Mouse (Mus musculus): ENCODE measurements around the gene Ap1ar. TPM values are rescaled to one million over a fixed set of nuclear protein-coding genes. Genes with fewer than 3 reads are reported as not detected.

Gene Ap1ar
- polyA plus RNA-seq, 1 experiment from 2014 or later: 32.2 TPM

- Histone ChIP-seq H3K4me1 (replicated peaks; ENCODE audit: control insufficient read depth, insufficient read depth) (0 out of 2 replicates have a peak, but pooled peaks cover 5% of the 10 kb centered on the region), H3K9ac (ENCODE audit: low read length) (no peak overlapping the region), H3K4me2 (replicated peaks; ENCODE audit: low read depth) (no peak overlapping the region), H3K27ac (replicated peaks) (no peak overlapping the region), H3K36me3 (ENCODE audit: control insufficient read depth, insufficient read depth, low read length) (no peaks in the 10 kb centered on the region), H3K27me3 (ENCODE audit: control insufficient read depth, insufficient read depth, low read length) (no peaks in the 10 kb centered on the region), H3K4me3 (ENCODE audit: low read depth, low read length) (no peak overlapping the region), H3K9me3 (ENCODE audit: control insufficient read depth, low read length) (no peaks in the 10 kb centered on the region)
- 76% methylated on average over 17 of the region's 17 CpGs for WGBS
- TF ChIP-seq CTCF (IDR thresholded peaks at IDR 0.05; ENCODE audit: low read depth): no peak
- no peak for TF ChIP-seq EP300 (optimal IDR thresholded peaks at IDR 0.05)
- DNase-seq (ENCODE audit: low spot score): no peak
- ATAC-seq (ENCODE audit: low FRiP score, low TSS enrichment): no peak
Observed at GRCm38 (mm10) chr3:127823886-127824863, 13.1 kb downstream of the Ap1ar start.

DNA sequence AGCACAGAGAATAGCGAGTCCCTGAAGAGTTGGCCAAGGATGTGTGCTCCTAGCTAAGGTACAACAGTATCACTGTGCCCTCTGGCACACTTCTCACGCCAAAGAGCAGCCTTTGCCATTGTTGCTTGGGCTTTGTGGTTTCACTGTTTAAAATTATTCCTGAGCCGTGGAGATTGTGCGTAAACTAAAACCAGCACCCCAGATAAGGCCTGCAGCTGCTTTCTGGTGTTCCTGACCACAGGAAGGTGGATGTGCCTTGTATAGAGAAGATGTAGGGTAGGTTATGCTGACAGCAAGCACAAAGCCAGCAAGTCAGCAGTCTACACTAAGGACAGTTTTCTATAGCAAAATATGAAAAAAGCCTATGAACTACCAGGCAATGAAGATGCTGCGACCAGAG lies 16.1 kb downstream of the Ap1ar start:
- Histone ChIP-seq H3K9me3 (ENCODE audit: control insufficient read depth, low read length) (no peaks in the 10 kb centered on the region), H3K9ac (ENCODE audit: low read length) (no peak overlapping the region), H3K4me2 (replicated peaks; ENCODE audit: low read depth) (no peak overlapping the region), H3K4me1 (replicated peaks; ENCODE audit: control insufficient read depth, insufficient read depth) (no peaks in the 10 kb centered on the region), H3K27me3 (ENCODE audit: control insufficient read depth, insufficient read depth, low read length) (no peaks in the 10 kb centered on the region), H3K4me3 (ENCODE audit: low read depth, low read length) (no peak overlapping the region), H3K36me3 (ENCODE audit: control insufficient read depth, insufficient read depth, low read length) (no peaks in the 10 kb centered on the region; the same call in 1 of the 2 replicates), H3K27ac (replicated peaks) (no peak overlapping the region)
- ATAC-seq (ENCODE audit: low FRiP score, low TSS enrichment): no peak
- no peak for DNase-seq (ENCODE audit: low spot score)
- 72% methylated on average over 5 of the region's 5 CpGs for WGBS
- no peak for TF ChIP-seq EP300 (optimal IDR thresholded peaks at IDR 0.05)

DNA sequence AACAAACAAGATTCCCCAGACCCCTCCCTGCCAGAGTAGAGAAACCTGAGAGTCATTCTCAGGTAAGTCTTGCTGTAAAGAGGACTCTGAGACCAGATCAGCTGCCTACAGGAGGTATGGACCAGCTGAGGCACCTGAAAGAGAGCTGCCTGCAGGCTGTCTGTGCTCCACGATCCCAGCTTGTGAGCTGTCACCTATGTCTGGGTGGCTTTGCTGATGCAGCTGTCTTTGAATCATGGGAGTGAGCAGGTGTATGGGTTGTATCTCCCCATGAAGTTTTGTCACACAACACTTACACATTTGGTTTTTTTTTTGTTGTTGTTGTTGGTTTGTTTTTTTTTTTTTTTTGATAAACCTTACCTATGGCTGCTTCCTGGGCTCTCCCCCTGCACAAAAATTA lies 16.9 kb downstream of the Ap1ar start:
- ATAC-seq (ENCODE audit: low FRiP score, low TSS enrichment) (no peak), DNase-seq (ENCODE audit: low spot score) (no peak)
- H3K9me3 ChIP-seq (ENCODE audit: control insufficient read depth, low read length): no peaks in the 10 kb centered on the region
- H3K4me1 ChIP-seq (replicated peaks; ENCODE audit: control insufficient read depth, insufficient read depth): no peaks in the 10 kb centered on the region
- H3K36me3 ChIP-seq (ENCODE audit: control insufficient read depth, insufficient read depth, low read length): no peaks in the 10 kb centered on the region; the same call in 1 of the 2 replicates
- no peak for TF ChIP-seq EP300 (optimal IDR thresholded peaks at IDR 0.05)
- no peak for TF ChIP-seq CTCF (IDR thresholded peaks at IDR 0.05; ENCODE audit: low read depth)
- no peak overlapping the region for H3K9ac ChIP-seq (ENCODE audit: low read length)
- WGBS: 65% methylated on average over 1 of the region's 1 CpGs
- no peaks in the 10 kb centered on the region for H3K27me3 ChIP-seq (ENCODE audit: control insufficient read depth, insufficient read depth, low read length)
- no peak overlapping the region for H3K4me2 ChIP-seq (replicated peaks; ENCODE audit: low read depth)
- H3K27ac ChIP-seq (replicated peaks): no peak overlapping the region
- no peak overlapping the region for H3K4me3 ChIP-seq (ENCODE audit: low read depth, low read length)

DNA sequence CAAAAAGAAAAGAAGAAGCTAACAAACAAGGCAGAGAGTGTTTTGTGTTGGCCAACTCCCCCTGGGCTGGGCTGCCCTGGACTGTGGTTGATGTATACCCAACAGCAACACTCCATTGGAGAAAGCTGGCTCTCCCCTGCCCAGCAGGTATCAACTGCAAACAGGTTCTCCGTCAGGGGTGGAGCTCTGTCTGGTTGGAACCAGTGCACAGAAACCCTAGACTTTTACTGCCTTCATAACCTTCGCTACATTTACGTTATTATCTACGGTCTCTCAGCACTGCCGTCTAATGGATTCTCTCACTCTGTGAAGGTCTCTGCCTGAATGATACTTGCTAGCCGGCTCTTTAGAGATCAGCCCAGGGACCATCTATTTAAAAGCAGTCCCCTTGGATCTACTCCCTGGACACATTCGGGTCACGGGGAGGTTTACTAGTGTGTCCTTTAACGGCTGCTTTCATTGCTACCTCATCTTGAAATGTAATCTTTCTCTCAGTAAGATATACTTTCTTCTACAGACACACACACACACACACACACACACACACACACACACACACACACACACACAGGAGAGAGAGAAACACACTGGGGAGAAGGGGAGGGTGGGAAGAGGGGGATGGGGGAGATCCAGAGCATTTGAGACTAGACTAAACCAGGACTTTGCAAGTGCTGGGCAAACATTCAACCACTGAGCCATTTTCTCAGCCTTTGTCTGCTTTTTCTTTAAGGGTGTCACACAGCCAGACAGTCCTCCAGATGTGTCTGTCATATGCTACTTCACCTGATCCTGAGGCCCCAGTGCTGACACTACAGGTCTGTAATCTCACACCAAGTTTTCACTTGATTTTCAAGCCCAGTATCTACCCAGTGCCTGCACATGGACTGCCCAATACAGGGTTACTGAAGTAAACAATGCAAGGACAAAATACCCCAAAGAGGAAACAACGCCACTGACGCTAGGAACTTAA lies 18.3 kb downstream of the Ap1ar start:
- TF ChIP-seq CTCF (IDR thresholded peaks at IDR 0.05; ENCODE audit: low read depth): no peak
- TF ChIP-seq EP300 (optimal IDR thresholded peaks at IDR 0.05): no peak
- H3K9me3 ChIP-seq (ENCODE audit: control insufficient read depth, low read length): no peaks in the 10 kb centered on the region
- no peak overlapping the region for H3K27ac ChIP-seq (replicated peaks)
- DNase-seq (ENCODE audit: low spot score) (peak; percentile 54), ATAC-seq (ENCODE audit: low FRiP score, low TSS enrichment) (peak; percentile 57; the same call in 1 of the 2 replicates)
- H3K36me3 ChIP-seq (ENCODE audit: control insufficient read depth, insufficient read depth, low read length): no peaks in the 10 kb centered on the region; the same call in 1 of the 2 replicates
- H3K27me3 ChIP-seq (ENCODE audit: control insufficient read depth, insufficient read depth, low read length): no peaks in the 10 kb centered on the region
- WGBS: 66% methylated on average over 11 of the region's 11 CpGs
- H3K4me1 ChIP-seq (replicated peaks; ENCODE audit: control insufficient read depth, insufficient read depth): no peaks in the 10 kb centered on the region
- no peak overlapping the region for H3K4me2 ChIP-seq (replicated peaks; ENCODE audit: low read depth)
- H3K9ac ChIP-seq (ENCODE audit: low read length): no peak overlapping the region
- H3K4me3 ChIP-seq (ENCODE audit: low read depth, low read length): no peak overlapping the region

- TF ChIP-seq EP300 (optimal IDR thresholded peaks at IDR 0.05) (no peak), CTCF (IDR thresholded peaks at IDR 0.05; ENCODE audit: low read depth) (no peak)
- Histone ChIP-seq H3K9ac (ENCODE audit: low read length) (no peak overlapping the region), H3K9me3 (ENCODE audit: control insufficient read depth, low read length) (no peaks in the 10 kb centered on the region), H3K27ac (replicated peaks) (no peak overlapping the region), H3K27me3 (ENCODE audit: control insufficient read depth, insufficient read depth, low read length) (no peaks in the 10 kb centered on the region), H3K4me2 (replicated peaks; ENCODE audit: low read depth) (no peak overlapping the region), H3K4me1 (replicated peaks; ENCODE audit: control insufficient read depth, insufficient read depth) (no peaks in the 10 kb centered on the region), H3K36me3 (ENCODE audit: control insufficient read depth, insufficient read depth, low read length) (peaks cover 3% of the 10 kb centered on the region; the same call in 1 of the 2 replicates), H3K4me3 (ENCODE audit: low read depth, low read length) (no peak overlapping the region)
- 78% methylated on average over 7 of the region's 7 CpGs for WGBS
- no peak for ATAC-seq (ENCODE audit: low FRiP score, low TSS enrichment)
- DNase-seq (ENCODE audit: low spot score): no peak
Observed at GRCm38 (mm10) chr3:127817120-127817683, 20.1 kb downstream of the Ap1ar start.
